Mouse (Mus musculus) small intestine, adult 2 months (tissue): Measurements from ENCODE around the gene Plekhh3.
"Not testable (repeated sequence)": the region's sequence is repeated elsewhere in the genome, so short reads cannot be mapped to it uniquely, and the experiment has no call there.

Experiments used
- CTCF ChIP-seq: fragments of 200-500 bp; IDR thresholded peaks from 2 replicates; pipeline ENCODE4 v1.5.1; 2012; ENCODE audit warnings: low read depth, mild to moderate bottlenecking, control low read depth, inconsistent platforms, low read length, moderate library complexity, mixed read lengths; ENCODE audit not compliant: insufficient replicate concordance, insufficient read length; ENCODE audit errors: extremely low read depth
- POLR2A ChIP-seq: fragments of 200-500 bp; IDR thresholded peaks from 2 replicates; pipeline ENCODE4 v1.6.1; 2012; ENCODE audit warnings: low read depth, mild to moderate bottlenecking, control low read depth, inconsistent platforms, low read length, moderate library complexity

GRCm38 (mm10) chr11:101124494-101124893, 46.7 kb downstream of the Plekhh3 start:
- TF ChIP-seq CTCF, POLR2A: not testable (repeated sequence)
